Mouse (Mus musculus) thymus, postnatal 4 days (tissue): Measurements from ENCODE around the gene Lrrc4c.

Experiments
- DNase-seq: peaks from one replicate; pipeline ENCODE4 v3.0.0; 2021

The Lrrc4c gene

GRCm38 (mm10) chr2:97487567-97487966 lies 1169.6 kb downstream of the Lrrc4c start:
- DNase-seq = no peak

- DNase-seq = no peak
These were observed 1179.1 kb downstream of the Lrrc4c start for GRCm38 (mm10) chr2:97497069-97497468.

- no peak for DNase-seq
These were observed 1184.5 kb downstream of the Lrrc4c start for GRCm38 (mm10) chr2:97502501-97502900.

GRCm38 (mm10) chr2:97504902-97505301 lies 1186.9 kb downstream of the Lrrc4c start:
- DNase-seq = no peak

GRCm38 (mm10) chr2:97524256-97524922 lies 1206.4 kb downstream of the Lrrc4c start:
- DNase-seq = no peak

- DNase-seq = no peak
These were observed 1207.1 kb downstream of the Lrrc4c start for GRCm38 (mm10) chr2:97525107-97525506.

GRCm38 (mm10) chr2:97530622-97531021 lies 1212.7 kb downstream of the Lrrc4c start:
- no peak for DNase-seq

GRCm38 (mm10) chr2:97543691-97544672 lies 1226.0 kb downstream of the Lrrc4c start:
- no peak for DNase-seq

GRCm38 (mm10) chr2:97544673-97545071 lies 1226.7 kb downstream of the Lrrc4c start:
- no peak for DNase-seq

GRCm38 (mm10) chr2:97545946-97546345 lies 1228.0 kb downstream of the Lrrc4c start:
- no peak for DNase-seq

GRCm38 (mm10) chr2:97564509-97564908 lies 1246.5 kb downstream of the Lrrc4c start:
- no peak for DNase-seq

- DNase-seq = no peak
These were observed 1251.0 kb downstream of the Lrrc4c start for GRCm38 (mm10) chr2:97568954-97569353.

- DNase-seq = no peak
These were observed 1257.0 kb downstream of the Lrrc4c start for GRCm38 (mm10) chr2:97574921-97575320.

- DNase-seq = no peak
These were observed 1263.2 kb downstream of the Lrrc4c start for GRCm38 (mm10) chr2:97581132-97581531.

- no peak for DNase-seq
These were observed 1268.4 kb downstream of the Lrrc4c start for GRCm38 (mm10) chr2:97586322-97586721.

- no peak for DNase-seq
These were observed 1272.6 kb downstream of the Lrrc4c start for GRCm38 (mm10) chr2:97590563-97590962.

- DNase-seq = no peak
These were observed 1286.2 kb downstream of the Lrrc4c start for GRCm38 (mm10) chr2:97604182-97604581.

GRCm38 (mm10) chr2:97604688-97605215 lies 1286.8 kb downstream of the Lrrc4c start:
- DNase-seq = no peak

- DNase-seq = no peak
These were observed 1291.5 kb downstream of the Lrrc4c start for GRCm38 (mm10) chr2:97609436-97609835.

GRCm38 (mm10) chr2:97610566-97610965 lies 1292.6 kb downstream of the Lrrc4c start:
- no peak for DNase-seq

GRCm38 (mm10) chr2:97614724-97615123 lies 1296.8 kb downstream of the Lrrc4c start:
- DNase-seq = no peak

- no peak for DNase-seq
These were observed 1300.6 kb downstream of the Lrrc4c start for GRCm38 (mm10) chr2:97618589-97618988.

GRCm38 (mm10) chr2:97639941-97640340 lies 1322.0 kb downstream of the Lrrc4c start:
- no peak for DNase-seq

- no peak for DNase-seq
These were observed 1323.7 kb downstream of the Lrrc4c start for GRCm38 (mm10) chr2:97641661-97642060.
